Mouse (Mus musculus): ENCODE results near the gene Ccser2.

The Ccser2 gene

GRCm38 (mm10) chr14:36866966-36867700 is 101.4 kb downstream of the Ccser2 start:
- DNase-seq: peak; percentile 29

- peak; percentile 70 for DNase-seq
Measured at GRCm38 (mm10) chr14:36863877-36864489, 104.6 kb downstream of the Ccser2 start.

- peak; percentile 10 for DNase-seq
Measured at GRCm38 (mm10) chr14:36862387-36862786, 106.2 kb downstream of the Ccser2 start.

- DNase-seq: no peak
Measured at GRCm38 (mm10) chr14:36858932-36859331, 109.6 kb downstream of the Ccser2 start.

GRCm38 (mm10) chr14:36852972-36853371 is 115.6 kb downstream of the Ccser2 start:
- DNase-seq: no peak

GRCm38 (mm10) chr14:36848860-36849259 is 119.7 kb downstream of the Ccser2 start:
- DNase-seq: no peak
